Mouse (Mus musculus): ENCODE measurements around the gene Zfp106. TPM values are rescaled to one million over a fixed set of nuclear protein-coding genes. Genes with fewer than 3 reads are reported as not detected.

The Zfp106 gene
- polyA plus RNA-seq, 1 experiment from 2014 or later = 53.0 TPM

Other genes with a start within 250 kb of the Zfp106 start
- 0.09 TPM in 1 of 2 replicates, not detected in the other for gene Pla2g4f, start 249.7 kb downstream of the Zfp106 start, polyA plus RNA-seq (2014; fragmentation: Nextera tagmentation; extraction: Ambion mirVana)
- gene Vps39, start 210.7 kb downstream of the Zfp106 start, polyA plus RNA-seq (2014; fragmentation: Nextera tagmentation; extraction: Ambion mirVana) = 18.3 and 20.5 TPM in 2 replicates
- gene Ganc, start 159.9 kb downstream of the Zfp106 start, polyA plus RNA-seq (2014; fragmentation: Nextera tagmentation; extraction: Ambion mirVana) = 9.0 and 9.8 TPM in 2 replicates
- 7.5 and 9.9 TPM in 2 replicates for gene Tmem87a, start 159.7 kb downstream of the Zfp106 start, polyA plus RNA-seq (2014; fragmentation: Nextera tagmentation; extraction: Ambion mirVana)
- 2.9 and 3.3 TPM in 2 replicates for gene Capn3, start 107.8 kb downstream of the Zfp106 start, polyA plus RNA-seq (2014; fragmentation: Nextera tagmentation; extraction: Ambion mirVana)
- gene Snap23, start 3.8 kb upstream of the Zfp106 start, polyA plus RNA-seq (2014; fragmentation: Nextera tagmentation; extraction: Ambion mirVana) = 52.2 and 52.7 TPM in 2 replicates
- 19.7 and 21.9 TPM in 2 replicates for gene Haus2, start 45.5 kb upstream of the Zfp106 start, polyA plus RNA-seq (2014; fragmentation: Nextera tagmentation; extraction: Ambion mirVana)
- gene Lrrc57, start 45.7 kb upstream of the Zfp106 start, polyA plus RNA-seq (2014; fragmentation: Nextera tagmentation; extraction: Ambion mirVana) = 22.0 and 22.9 TPM in 2 replicates
- gene Stard9, start 65.3 kb upstream of the Zfp106 start, polyA plus RNA-seq (2014; fragmentation: Nextera tagmentation; extraction: Ambion mirVana) = 5.7 and 6.3 TPM in 2 replicates

All from heart, embryonic 14.5 days (tissue).